Mouse (Mus musculus): ENCODE data around the gene Adtrp. TPM values are rescaled to one million over a fixed set of nuclear protein-coding genes. Genes with fewer than 3 reads are reported as not detected.

The Adtrp gene
- polyA plus RNA-seq, 1 experiment from 2014 or later: not detected

DNA sequence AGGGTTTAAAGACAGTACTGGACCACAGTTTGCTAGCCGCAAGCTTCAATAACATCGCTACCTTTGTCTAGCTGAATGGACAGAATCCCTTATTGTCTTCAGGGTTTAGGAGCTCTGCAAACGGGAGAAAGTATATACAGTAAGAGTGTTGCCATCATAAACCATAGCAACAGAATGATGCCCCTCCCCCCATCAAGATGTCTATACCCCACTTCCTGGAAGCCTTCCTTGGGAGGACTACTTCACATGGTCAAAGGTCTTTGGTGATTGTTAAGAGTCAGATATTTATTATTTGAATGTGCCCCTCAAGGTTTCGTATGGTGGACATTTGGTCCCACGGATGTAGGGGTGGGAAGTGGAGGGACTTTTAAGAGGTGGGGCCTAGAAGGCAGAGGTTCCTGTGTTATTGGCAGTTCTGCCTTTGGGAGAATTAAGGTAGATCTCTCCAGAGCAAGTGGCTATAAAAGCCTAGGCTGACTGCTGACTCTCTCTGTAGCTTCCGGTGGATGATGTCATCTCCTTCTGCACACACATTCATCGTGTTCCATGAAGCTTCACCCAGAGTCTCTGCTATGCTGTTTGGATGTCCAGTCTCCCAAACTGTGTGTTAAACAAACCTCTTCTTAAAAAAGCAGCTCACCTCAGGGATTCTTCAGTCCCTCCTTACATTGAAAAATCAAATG is 42.2 kb downstream of the Adtrp start:
- H3K27ac ChIP-seq (ENCODE audit: low read length): no peak overlapping the region
- H3K4me2 ChIP-seq (ENCODE audit: low read length): no peak overlapping the region
- no peak overlapping the region for H3K9ac ChIP-seq (ENCODE audit: low read depth, low read length)
- H3K36me3 ChIP-seq (ENCODE audit: control insufficient read depth, insufficient read depth, low read length): no peaks in the 10 kb centered on the region
- WGBS: 95% methylated on average over 7 of the region's 7 CpGs
- no peak overlapping the region for H3K4me3 ChIP-seq (ENCODE audit: low read depth, low read length)
- H3K27me3 ChIP-seq (ENCODE audit: control insufficient read depth, insufficient read depth, low read depth, low read length): no peaks in the 10 kb centered on the region
- H3K9me3 ChIP-seq (replicated peaks; ENCODE audit: control insufficient read depth, low read length, poor library complexity, severe bottlenecking): no peaks in the 10 kb centered on the region
- H3K4me1 ChIP-seq (ENCODE audit: control insufficient read depth, insufficient read depth, low read length): peaks cover 13% of the 10 kb centered on the region
- no peak for ATAC-seq

DNA sequence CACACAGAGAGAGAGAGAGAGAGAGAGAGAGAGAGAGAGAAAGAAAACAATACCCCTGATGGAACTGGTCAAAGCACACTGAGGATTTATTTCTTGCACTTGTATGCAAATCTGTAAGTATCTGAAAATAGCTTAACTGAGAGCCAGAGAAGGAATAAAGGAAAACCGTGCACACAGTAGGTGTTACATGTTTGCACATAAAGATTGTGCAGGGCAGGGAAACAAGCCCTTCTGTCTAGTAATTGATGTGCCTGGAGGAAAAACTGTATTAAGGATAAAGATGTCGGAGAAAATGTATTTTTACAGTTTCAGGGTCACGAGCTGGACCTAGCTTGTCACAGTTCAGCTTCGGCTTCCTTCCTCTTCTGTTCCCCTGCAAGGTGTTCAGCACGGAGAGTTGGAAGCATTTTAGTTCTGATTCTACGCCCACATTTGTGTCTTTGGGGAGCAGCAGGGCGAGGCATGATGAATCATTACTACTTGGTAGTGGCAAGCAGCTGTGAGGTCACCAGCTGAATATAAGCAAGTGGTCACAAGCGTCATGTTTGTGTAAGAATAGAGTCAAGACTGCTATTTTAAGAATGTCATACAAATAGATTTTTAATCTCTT is 43.7 kb downstream of the Adtrp start:
- no peak for ATAC-seq
- Histone ChIP-seq H3K9ac (ENCODE audit: low read depth, low read length) (no peak overlapping the region), H3K27me3 (ENCODE audit: control insufficient read depth, insufficient read depth, low read depth, low read length) (no peaks in the 10 kb centered on the region), H3K27ac (ENCODE audit: low read length) (no peak overlapping the region), H3K4me1 (ENCODE audit: control insufficient read depth, insufficient read depth, low read length) (peaks cover 13% of the 10 kb centered on the region), H3K9me3 (replicated peaks; ENCODE audit: control insufficient read depth, low read length, poor library complexity, severe bottlenecking) (no peaks in the 10 kb centered on the region), H3K4me3 (ENCODE audit: low read depth, low read length) (no peak overlapping the region), H3K36me3 (ENCODE audit: control insufficient read depth, insufficient read depth, low read length) (no peaks in the 10 kb centered on the region), H3K4me2 (ENCODE audit: low read length) (no peak overlapping the region)
- 73% methylated on average over 8 of the region's 8 CpGs for WGBS

DNA sequence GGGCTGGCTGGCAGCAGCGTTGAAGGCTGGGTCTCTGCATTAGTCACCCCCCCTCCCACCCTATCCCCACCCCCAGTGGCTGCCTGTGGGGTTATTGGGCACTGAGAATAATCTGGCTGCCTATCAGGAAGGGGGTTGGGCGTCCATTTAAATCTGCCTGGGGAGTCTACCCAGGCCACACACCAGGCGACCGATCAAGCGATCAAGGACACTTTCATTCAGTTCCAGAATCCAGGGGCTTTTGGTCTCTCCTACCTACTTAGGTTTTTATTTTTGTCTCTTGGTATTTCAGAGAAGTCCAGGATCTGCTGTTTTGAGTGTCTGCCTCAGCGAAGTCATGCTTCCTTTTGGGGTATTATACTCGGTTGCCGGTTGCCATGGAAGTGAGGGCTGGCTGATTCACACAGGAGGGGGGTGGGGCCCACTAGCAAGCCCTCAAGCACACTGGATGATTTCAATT is 46.3 kb downstream of the Adtrp start:
- Histone ChIP-seq H3K9ac (ENCODE audit: low read depth, low read length) (no peak overlapping the region), H3K27ac (ENCODE audit: low read length) (peak overlapping the region; percentile 67), H3K4me3 (ENCODE audit: low read depth, low read length) (no peak overlapping the region)

DNA sequence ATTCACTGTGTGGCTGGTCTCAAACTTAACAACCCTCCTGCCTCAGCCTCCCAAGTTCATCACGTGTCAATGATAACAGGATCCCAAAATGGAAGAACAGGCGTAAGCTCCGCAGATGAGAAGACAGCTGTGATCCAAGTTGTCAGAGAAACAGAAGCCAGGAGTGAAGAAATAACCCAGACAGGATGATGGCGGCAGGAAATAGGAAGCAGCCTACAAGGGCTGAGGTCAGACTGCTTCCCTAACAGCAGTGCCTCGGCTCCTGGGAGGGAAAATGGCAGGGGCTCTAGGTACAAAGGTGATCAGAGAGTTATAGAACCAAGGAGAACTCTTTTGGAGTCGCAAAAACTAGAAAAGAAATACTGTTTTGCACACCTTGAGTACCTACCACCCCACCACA is 54.6 kb downstream of the Adtrp start:
- WGBS: 86% methylated on average over 6 of the region's 6 CpGs
- Histone ChIP-seq H3K36me3 (ENCODE audit: control insufficient read depth, insufficient read depth, low read length) (no peaks in the 10 kb centered on the region), H3K27me3 (ENCODE audit: control insufficient read depth, insufficient read depth, low read depth, low read length) (no peaks in the 10 kb centered on the region), H3K4me2 (ENCODE audit: low read length) (no peak overlapping the region), H3K27ac (ENCODE audit: low read length) (no peak overlapping the region), H3K4me3 (ENCODE audit: low read depth, low read length) (no peak overlapping the region), H3K9ac (ENCODE audit: low read depth, low read length) (no peak overlapping the region), H3K9me3 (replicated peaks; ENCODE audit: control insufficient read depth, low read length, poor library complexity, severe bottlenecking) (no peaks in the 10 kb centered on the region), H3K4me1 (ENCODE audit: control insufficient read depth, insufficient read depth, low read length) (no peaks in the 10 kb centered on the region)
- no peak for ATAC-seq

More for the DNA sequence above, 46.3 kb downstream of the Adtrp start:
- peak; percentile 94 for ATAC-seq
- H3K4me1 ChIP-seq (ENCODE audit: control insufficient read depth, insufficient read depth, low read length): peaks cover 13% of the 10 kb centered on the region
- H3K4me2 ChIP-seq (ENCODE audit: low read length): peak overlapping the region; percentile 37
- H3K9me3 ChIP-seq (replicated peaks; ENCODE audit: control insufficient read depth, low read length, poor library complexity, severe bottlenecking): no peaks in the 10 kb centered on the region
- H3K27me3 ChIP-seq (ENCODE audit: control insufficient read depth, insufficient read depth, low read depth, low read length): no peaks in the 10 kb centered on the region
- 3% methylated on average over 8 of the region's 8 CpGs for WGBS
- no peaks in the 10 kb centered on the region for H3K36me3 ChIP-seq (ENCODE audit: control insufficient read depth, insufficient read depth, low read length)

DNA sequence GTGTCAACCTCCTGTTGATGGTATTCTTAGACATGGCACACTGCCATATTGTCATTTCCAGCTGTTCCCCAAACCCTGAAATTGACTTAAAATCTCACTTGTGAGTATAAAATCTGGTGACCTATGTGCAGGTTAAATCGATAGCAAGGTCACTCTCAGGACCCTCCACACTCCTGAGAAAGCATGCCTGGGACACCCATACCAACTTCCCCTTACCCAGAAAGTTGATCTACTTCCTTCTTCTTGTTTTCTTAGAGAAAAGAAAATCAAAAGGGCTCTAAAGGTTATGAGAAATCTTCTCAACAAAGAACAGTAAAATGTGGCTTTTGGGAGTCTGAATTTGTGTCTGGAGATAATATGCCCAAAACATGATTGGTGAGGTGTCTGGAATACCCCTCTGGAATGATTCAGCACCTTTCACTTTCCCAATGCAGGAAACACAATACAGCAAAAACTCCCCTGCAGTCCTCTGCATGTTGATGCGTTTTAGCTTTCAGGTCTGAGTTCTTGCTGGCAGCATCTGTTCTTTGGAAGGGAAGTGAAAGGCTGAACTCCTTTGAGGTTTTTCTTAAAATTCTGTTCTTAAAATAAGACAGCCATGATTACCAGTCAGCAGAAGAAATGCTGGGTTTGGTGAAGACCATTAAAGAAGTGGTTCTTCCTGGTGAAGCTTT is 59.5 kb downstream of the Adtrp start:
- no peaks in the 10 kb centered on the region for H3K4me1 ChIP-seq (ENCODE audit: control insufficient read depth, insufficient read depth, low read length)
- no peak overlapping the region for H3K4me2 ChIP-seq (ENCODE audit: low read length)
- H3K27me3 ChIP-seq (ENCODE audit: control insufficient read depth, insufficient read depth, low read depth, low read length): no peaks in the 10 kb centered on the region
- H3K9me3 ChIP-seq (replicated peaks; ENCODE audit: control insufficient read depth, low read length, poor library complexity, severe bottlenecking): no peaks in the 10 kb centered on the region
- WGBS: 71% methylated on average over 2 of the region's 2 CpGs
- no peak overlapping the region for H3K9ac ChIP-seq (ENCODE audit: low read depth, low read length)
- no peaks in the 10 kb centered on the region for H3K36me3 ChIP-seq (ENCODE audit: control insufficient read depth, insufficient read depth, low read length)
- no peak overlapping the region for H3K4me3 ChIP-seq (ENCODE audit: low read depth, low read length)
- ATAC-seq: no peak
- H3K27ac ChIP-seq (ENCODE audit: low read length): no peak overlapping the region

DNA sequence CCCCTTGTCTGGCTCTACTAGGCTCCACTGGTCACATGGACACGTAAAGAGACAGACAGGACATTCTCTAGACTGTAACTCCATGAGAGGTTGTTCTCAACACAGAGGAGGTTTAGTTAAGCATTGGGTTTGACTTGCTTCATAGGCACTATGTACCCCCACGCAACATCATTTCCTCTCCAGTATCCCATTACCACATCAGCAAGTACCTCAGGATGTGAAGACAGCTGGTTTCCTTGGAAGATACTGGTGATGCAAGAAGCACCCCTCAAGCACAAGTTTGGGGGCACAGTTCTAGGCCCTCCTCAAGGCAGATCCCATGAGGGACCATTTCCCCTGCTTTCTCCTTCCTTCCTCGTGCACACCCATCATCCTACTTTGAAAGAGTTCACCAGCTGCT is 60.8 kb downstream of the Adtrp start:
- no peak overlapping the region for H3K27ac ChIP-seq (ENCODE audit: low read length)
- H3K4me2 ChIP-seq (ENCODE audit: low read length): no peak overlapping the region
- ATAC-seq: no peak
- WGBS: 93% methylated on average over 3 of the region's 3 CpGs
- no peaks in the 10 kb centered on the region for H3K4me1 ChIP-seq (ENCODE audit: control insufficient read depth, insufficient read depth, low read length)
- H3K9me3 ChIP-seq (replicated peaks; ENCODE audit: control insufficient read depth, low read length, poor library complexity, severe bottlenecking): no peaks in the 10 kb centered on the region
- no peak overlapping the region for H3K9ac ChIP-seq (ENCODE audit: low read depth, low read length)
- H3K27me3 ChIP-seq (ENCODE audit: control insufficient read depth, insufficient read depth, low read depth, low read length): no peaks in the 10 kb centered on the region
- H3K4me3 ChIP-seq (ENCODE audit: low read depth, low read length): no peak overlapping the region
- H3K36me3 ChIP-seq (ENCODE audit: control insufficient read depth, insufficient read depth, low read length): no peaks in the 10 kb centered on the region

DNA sequence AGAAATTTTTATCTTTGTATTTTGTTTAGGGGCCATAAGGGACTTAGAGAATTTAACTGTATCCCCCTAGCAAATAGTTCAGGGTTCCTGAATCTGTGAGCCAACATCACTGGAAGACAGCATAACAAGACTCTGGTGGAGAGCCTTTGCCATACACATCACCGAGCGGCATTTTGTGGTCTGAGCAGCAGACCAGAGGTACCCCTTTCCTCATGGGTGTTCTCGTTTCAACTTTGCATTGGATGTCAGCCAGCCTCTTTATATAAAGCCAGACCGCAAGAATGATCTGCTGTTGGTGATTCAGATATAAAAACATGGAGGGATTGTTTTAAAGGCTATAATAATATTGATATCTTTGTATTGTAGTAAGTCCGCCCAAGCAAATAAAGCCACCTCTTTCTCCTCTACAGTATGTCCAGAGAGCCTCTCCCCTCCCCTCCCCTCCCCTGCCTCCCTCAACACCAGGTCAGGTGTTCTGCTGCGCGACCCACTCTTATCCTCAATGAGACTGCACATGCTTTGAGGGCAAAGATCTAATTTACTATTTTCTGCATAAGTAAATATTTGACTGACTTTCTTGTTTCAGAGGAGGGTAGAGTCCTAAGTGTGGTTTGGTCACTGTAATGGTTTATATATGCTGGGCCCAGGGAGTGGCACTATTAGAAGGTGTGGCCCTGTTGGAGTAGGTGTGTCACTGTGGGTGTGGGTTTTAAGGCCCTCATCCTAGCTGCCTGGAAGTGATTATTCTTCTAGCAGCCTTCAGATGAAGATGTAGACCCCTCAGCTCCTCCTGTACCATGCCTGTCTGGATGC is 62.4 kb downstream of the Adtrp start:
- Histone ChIP-seq H3K27ac (ENCODE audit: low read length) (no peak overlapping the region), H3K9ac (ENCODE audit: low read depth, low read length) (no peak overlapping the region), H3K36me3 (ENCODE audit: control insufficient read depth, insufficient read depth, low read length) (no peaks in the 10 kb centered on the region), H3K4me1 (ENCODE audit: control insufficient read depth, insufficient read depth, low read length) (no peaks in the 10 kb centered on the region), H3K27me3 (ENCODE audit: control insufficient read depth, insufficient read depth, low read depth, low read length) (no peaks in the 10 kb centered on the region), H3K4me3 (ENCODE audit: low read depth, low read length) (no peak overlapping the region), H3K9me3 (replicated peaks; ENCODE audit: control insufficient read depth, low read length, poor library complexity, severe bottlenecking) (no peaks in the 10 kb centered on the region), H3K4me2 (ENCODE audit: low read length) (no peak overlapping the region)
- no peak for ATAC-seq
- WGBS: 89% methylated on average over 7 of the region's 7 CpGs

DNA sequence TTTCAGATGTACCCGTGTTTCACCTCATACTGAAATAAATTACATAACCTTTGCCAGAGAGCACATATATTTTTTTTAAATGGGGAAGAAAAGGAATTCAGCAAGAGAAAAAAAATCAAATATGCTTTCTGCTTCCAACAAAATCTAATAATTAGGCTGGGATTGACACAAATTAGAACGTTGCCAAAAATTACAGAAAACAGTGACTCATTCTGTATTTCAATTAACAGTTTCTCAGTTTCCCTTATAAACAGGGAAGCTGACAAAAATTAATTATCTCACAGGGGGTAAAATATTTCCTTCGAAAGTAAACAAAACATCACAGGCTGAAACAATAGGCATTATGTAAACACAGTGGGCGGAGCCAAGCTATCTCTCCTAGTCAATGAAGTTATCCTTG is 67.2 kb downstream of the Adtrp start:
- Histone ChIP-seq H3K9ac (ENCODE audit: low read depth, low read length) (no peak overlapping the region), H3K4me3 (ENCODE audit: low read depth, low read length) (no peak overlapping the region), H3K27me3 (ENCODE audit: control insufficient read depth, insufficient read depth, low read depth, low read length) (no peaks in the 10 kb centered on the region), H3K4me2 (ENCODE audit: low read length) (no peak overlapping the region), H3K9me3 (replicated peaks; ENCODE audit: control insufficient read depth, low read length, poor library complexity, severe bottlenecking) (no peaks in the 10 kb centered on the region), H3K27ac (ENCODE audit: low read length) (no peak overlapping the region), H3K36me3 (ENCODE audit: control insufficient read depth, insufficient read depth, low read length) (no peaks in the 10 kb centered on the region), H3K4me1 (ENCODE audit: control insufficient read depth, insufficient read depth, low read length) (no peaks in the 10 kb centered on the region)
- 87% methylated on average over 4 of the region's 4 CpGs for WGBS
- no peak for ATAC-seq
